Mouse (Mus musculus) brain, embryonic 14.5 days (tissue): ENCODE measurements around the gene Ets2. TPM values are rescaled to one million over a fixed set of nuclear protein-coding genes. Genes with fewer than 3 reads are reported as not detected.
"Not testable (repeated sequence)": the region's sequence is repeated elsewhere in the genome, so short reads cannot be mapped to it uniquely, and the experiment has no call there.

Experiments used
- DNase-seq: peaks from one replicate; pipeline ENCODE4 v3.0.0-alpha.2; 2011; ENCODE audit warnings: low read depth
- CTCF ChIP-seq: fragments of 200-500 bp; IDR thresholded peaks from 2 replicates; pipeline ENCODE4 v1.5.1; 2012; ENCODE audit warnings: inconsistent platforms, mild to moderate bottlenecking, moderate library complexity, borderline replicate concordance; ENCODE audit not compliant: insufficient read depth, insufficient read length; ENCODE audit errors: extremely low read depth
- POLR2A ChIP-seq: fragments of 200-500 bp; IDR thresholded peaks from 2 replicates; pipeline ENCODE4 v1.6.1; 2012; ENCODE audit warnings: mild to moderate bottlenecking, inconsistent platforms, borderline replicate concordance; ENCODE audit not compliant: poor library complexity, insufficient read depth, insufficient read length, severe bottlenecking; ENCODE audit errors: extremely low read depth
- polyA plus RNA-seq: library from polyadenylated mRNA; depleted of rRNA; stranded (reverse); fragments of >200 nt; gene quantifications from 2 replicates; pipeline ENCODE4 v1.2.3, GENCODE M21; 2012; rRNA removed

Ets2 gene
- polyA plus RNA-seq, 1 experiment = 18.3 TPM

- DNase-seq = no peak
- no peak for TF ChIP-seq POLR2A
- no peak for TF ChIP-seq CTCF
Observed at GRCm38 (mm10) chr16:95759988-95760391, 58.1 kb downstream of the Ets2 start.

DNA sequence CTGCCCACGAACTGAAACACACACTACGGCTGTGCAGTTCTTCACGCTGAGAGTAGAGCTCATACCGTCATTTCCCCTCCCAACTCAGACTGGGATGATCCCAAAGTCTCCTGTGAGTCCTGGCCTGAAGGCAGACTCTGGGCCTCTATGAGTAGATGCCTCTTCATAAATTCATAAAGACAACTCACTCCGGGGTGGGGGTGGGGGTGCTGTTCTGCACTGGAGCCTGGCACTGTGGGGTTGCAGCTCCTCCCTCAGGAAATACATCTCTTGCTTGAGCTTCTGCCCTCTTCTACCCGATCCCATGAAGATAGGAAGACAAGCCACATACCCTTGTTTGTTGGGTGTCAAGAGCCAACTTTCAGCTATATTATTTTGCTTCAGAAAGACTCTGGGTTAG lies 59.9 kb downstream of the Ets2 start:
- no peak for TF ChIP-seq CTCF
- TF ChIP-seq POLR2A = no peak
- no peak for DNase-seq

DNA sequence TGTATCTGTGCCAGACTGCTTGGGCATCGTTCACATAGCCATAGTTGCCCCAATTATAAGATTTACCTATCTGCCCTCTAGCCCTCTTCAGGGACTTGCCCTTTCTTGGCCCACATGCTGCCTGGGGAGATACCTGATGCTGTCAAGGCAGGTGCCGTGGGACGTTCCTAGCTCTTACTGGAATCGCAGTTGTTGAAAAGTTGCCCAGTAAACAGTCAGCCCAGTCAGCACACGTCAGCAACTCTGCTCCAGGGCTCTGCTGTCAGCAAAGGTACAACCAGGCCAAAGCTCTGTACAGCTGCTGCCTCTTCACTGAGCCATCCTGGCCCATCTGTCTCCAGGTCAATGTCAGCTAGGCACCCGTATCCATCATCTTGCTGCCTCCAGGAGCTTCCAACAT lies 61.3 kb downstream of the Ets2 start:
- DNase-seq = no peak
- TF ChIP-seq CTCF (no peak), POLR2A (no peak)

DNA sequence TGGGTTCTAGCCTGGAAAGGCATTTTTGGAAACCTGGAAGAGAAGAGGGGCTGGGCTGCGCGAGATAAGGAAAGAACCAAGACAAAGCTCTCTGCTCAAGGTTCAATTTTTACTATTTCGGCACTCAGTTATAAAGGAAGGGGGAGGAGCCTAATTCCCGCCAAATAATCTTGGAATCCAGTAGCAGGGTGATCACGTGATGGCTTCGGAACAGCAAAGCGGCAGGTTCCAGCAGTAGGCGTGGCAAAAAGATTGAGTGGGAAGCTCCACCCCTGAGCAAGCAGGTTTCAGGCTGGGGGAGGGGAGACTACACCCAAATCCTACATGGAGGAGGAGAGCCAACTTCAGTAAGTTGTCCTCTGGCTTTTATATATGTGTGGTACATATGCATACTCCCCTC lies 62.2 kb downstream of the Ets2 start:
- DNase-seq = not testable (repeated sequence)

- DNase-seq = no peak
Observed at GRCm38 (mm10) chr16:95766181-95766580, 64.3 kb downstream of the Ets2 start.

GRCm38 (mm10) chr16:95767246-95767645 lies 65.4 kb downstream of the Ets2 start:
- no peak for DNase-seq
- TF ChIP-seq CTCF (no peak), POLR2A (no peak)

More at GRCm38 (mm10) chr16:95766181-95766580, 64.3 kb downstream of the Ets2 start:
- TF ChIP-seq POLR2A (no peak), CTCF (no peak)

- DNase-seq = peak; percentile 75
- TF ChIP-seq CTCF (no peak), POLR2A (no peak)
Observed at GRCm38 (mm10) chr16:95769066-95769995, 67.5 kb downstream of the Ets2 start.

DNA sequence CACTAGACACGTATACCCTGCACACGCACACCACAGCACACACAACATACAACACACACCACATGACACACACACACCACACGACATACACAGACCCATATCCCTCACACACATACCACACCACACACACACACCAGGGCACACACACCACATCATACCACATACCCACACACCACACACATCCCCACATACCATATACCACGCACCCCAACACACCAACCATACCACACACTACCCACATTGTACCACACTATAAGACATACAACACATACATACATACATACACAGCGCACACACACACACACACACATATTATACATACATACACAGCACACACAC lies 68.1 kb downstream of the Ets2 start:
- DNase-seq = no peak
- no peak for TF ChIP-seq CTCF
- no peak for TF ChIP-seq POLR2A

GRCm38 (mm10) chr16:95770402-95770801 lies 68.5 kb downstream of the Ets2 start:
- peak; percentile 83 for DNase-seq

More at GRCm38 (mm10) chr16:95770402-95770801, 68.5 kb downstream of the Ets2 start:
- TF ChIP-seq POLR2A (no peak), CTCF (no peak)

Other genes with a start within 250 kb of the Ets2 start
- gene Erg, start 115.5 kb upstream of the Ets2 start, polyA plus RNA-seq = 3.9 and 7.6 TPM in 2 replicates